Mouse (Mus musculus): ENCODE results near the gene Creb3l4.
"Not testable (repeated sequence)": the region's sequence is repeated elsewhere in the genome, so short reads cannot be mapped to it uniquely, and the experiment has no call there.

The Creb3l4 gene

DNA sequence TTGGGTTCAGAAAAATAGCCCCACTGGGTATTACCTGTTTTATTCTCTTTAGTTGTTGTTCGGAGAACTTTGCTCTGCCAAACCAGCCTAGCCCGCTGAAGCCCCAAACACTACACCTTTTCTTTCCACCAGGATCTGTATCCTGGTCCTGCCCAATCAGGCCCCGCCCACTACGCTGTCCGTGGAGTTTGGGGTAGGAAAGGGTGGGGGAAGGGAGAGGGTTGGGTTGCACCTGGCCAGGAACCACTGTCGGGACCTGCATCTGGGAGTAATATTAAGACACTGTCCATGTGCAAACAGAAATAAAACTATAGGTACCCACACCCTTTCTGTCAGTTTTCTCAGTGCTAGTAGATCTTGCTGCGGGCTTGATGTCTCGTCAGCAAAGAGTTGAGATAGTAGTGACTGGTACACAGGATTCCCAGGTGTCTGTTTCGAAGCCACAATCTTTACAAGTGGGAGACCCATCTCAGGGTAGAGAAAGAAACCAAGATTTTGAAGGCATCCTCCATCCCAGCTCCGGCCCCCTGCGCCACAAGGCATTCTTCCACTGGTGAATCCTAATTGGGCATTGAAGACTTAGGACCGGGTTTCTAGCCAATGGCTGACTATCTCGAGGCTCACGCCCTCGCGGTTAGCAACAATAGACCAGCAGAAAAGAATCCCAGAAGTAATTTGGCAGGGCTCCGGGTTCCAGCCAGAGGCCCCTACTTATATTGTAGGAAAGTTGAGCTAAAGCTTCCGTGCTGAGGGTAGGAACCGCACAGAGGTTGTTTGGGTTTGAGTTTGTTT, at the start of gene Creb3l4:
TSS of gene Creb3l4 (minus strand) at position 529 of the 792 bp plus-strand sequence.
- peak; percentile 84 for DNase-seq (ENCODE audit: inconsistent ontology term)

- peak; percentile 99 for DNase-seq (ENCODE audit: inconsistent ontology term)
These were observed 49.3 kb upstream of the Creb3l4 start, which contains the start of gene Gatad2b for GRCm38 (mm10) chr3:90292345-90293275. TSS of gene Gatad2b (plus strand) at chr3:90293178.

GRCm38 (mm10) chr3:90291982-90292344, 48.7 kb upstream of the Creb3l4 start:
- DNase-seq (ENCODE audit: inconsistent ontology term): no peak

- DNase-seq (ENCODE audit: inconsistent ontology term): no peak
These were observed 47.3 kb upstream of the Creb3l4 start for GRCm38 (mm10) chr3:90290602-90291001.

DNA sequence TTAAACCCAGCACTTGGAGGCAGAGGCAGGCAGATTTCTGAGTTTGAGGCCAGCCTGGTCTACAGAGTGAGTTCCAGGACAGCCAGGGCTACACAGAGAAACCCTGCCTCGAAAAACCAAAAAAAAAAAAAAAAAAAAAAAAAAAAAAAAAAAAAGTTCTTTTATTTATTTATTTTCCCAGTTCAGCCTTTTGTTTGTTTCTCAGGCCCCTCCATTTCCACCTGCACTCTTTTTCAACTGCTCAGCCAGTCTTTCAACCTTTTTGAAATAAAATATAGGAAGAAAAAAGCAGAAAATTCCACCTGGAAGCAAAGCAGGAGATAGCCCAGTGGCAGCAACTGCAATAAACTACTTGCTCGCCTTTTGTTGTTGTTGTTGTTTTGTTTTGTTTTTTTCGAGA, 46.1 kb upstream of the Creb3l4 start:
- not testable (repeated sequence) for DNase-seq (ENCODE audit: inconsistent ontology term)

GRCm38 (mm10) chr3:90284150-90284549, 40.8 kb upstream of the Creb3l4 start:
- DNase-seq (ENCODE audit: inconsistent ontology term): no peak

- no peak for DNase-seq (ENCODE audit: inconsistent ontology term)
These were observed 37.4 kb upstream of the Creb3l4 start for GRCm38 (mm10) chr3:90280708-90281107.

- no peak for DNase-seq (ENCODE audit: inconsistent ontology term)
These were observed 36.4 kb upstream of the Creb3l4 start for GRCm38 (mm10) chr3:90279743-90280142.

- no peak for DNase-seq (ENCODE audit: inconsistent ontology term)
These were observed 35.9 kb upstream of the Creb3l4 start for GRCm38 (mm10) chr3:90279216-90279615.

DNA sequence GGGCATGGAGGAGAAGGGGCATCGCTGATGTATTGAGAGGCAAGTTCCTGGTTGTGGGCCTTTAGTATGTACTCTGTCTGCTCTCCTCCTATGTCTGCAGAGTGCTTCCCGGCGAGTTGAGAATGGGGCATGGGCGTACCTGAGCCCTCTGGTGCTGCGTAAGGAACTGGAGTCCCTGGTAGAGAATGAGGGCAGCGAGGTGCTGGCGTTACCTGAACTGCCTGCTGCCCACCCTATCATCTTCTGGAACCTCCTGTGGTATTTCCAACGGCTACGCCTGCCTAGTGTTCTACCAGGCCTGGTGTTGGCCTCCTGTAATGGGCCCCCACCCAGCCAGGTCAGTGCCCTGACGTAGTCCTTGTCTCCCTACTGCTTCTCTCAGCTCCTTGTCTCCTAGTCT, 34.9 kb upstream of the Creb3l4 start:
- DNase-seq (ENCODE audit: inconsistent ontology term): no peak

GRCm38 (mm10) chr3:90277793-90278192, 34.5 kb upstream of the Creb3l4 start:
- DNase-seq (ENCODE audit: inconsistent ontology term): no peak

GRCm38 (mm10) chr3:90276858-90277257, 33.5 kb upstream of the Creb3l4 start:
- DNase-seq (ENCODE audit: inconsistent ontology term): no peak

GRCm38 (mm10) chr3:90275286-90275685, 32.0 kb upstream of the Creb3l4 start:
- no peak for DNase-seq (ENCODE audit: inconsistent ontology term)

GRCm38 (mm10) chr3:90273855-90274254, 30.5 kb upstream of the Creb3l4 start:
- no peak for DNase-seq (ENCODE audit: inconsistent ontology term)

DNA sequence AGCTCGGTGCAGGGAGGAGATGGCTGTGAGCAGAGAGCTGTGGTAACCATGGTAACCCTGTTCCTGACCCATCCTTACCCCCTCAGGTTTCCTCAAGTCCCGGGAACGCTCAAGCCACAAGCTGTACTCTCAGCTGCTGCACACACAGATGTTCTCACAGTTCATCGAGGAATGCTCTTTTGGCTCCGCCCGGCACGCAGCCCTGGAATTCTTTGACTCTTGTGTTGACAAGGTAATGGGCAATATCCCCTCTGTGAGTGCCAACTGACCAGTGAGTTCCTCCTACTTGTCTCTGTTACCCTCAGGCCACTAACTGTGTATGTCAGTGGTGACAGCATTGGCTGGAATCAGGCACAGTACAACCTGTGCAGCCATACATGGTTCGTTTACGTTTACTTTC, 28.9 kb upstream of the Creb3l4 start:
- DNase-seq (ENCODE audit: inconsistent ontology term): no peak

- no peak for DNase-seq (ENCODE audit: inconsistent ontology term)
These were observed 27.5 kb upstream of the Creb3l4 start for GRCm38 (mm10) chr3:90270784-90271183.

DNA sequence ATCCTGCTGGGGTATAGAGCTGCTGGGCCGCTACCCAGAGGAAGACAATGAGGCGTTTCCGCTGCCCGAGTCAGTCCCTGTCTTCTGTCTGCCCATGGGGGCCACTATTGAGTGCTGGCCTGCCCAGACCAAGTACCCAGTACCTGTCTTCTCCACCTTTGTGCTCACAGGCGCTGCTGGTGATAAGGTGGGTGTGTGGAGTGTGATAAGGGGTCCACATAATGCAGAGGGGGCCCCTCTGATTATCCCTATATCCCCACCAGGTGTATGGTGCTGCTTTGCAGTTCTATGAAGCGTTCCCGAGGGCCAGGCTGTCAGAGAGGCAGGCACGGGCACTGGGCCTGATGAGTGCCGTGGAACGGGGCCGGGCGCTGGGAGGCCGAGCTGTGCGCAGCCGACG, 25.7 kb upstream of the Creb3l4 start:
- no peak for DNase-seq (ENCODE audit: inconsistent ontology term)

- no peak for DNase-seq (ENCODE audit: inconsistent ontology term)
These were observed 24.9 kb upstream of the Creb3l4 start for GRCm38 (mm10) chr3:90268190-90268589.

DNA sequence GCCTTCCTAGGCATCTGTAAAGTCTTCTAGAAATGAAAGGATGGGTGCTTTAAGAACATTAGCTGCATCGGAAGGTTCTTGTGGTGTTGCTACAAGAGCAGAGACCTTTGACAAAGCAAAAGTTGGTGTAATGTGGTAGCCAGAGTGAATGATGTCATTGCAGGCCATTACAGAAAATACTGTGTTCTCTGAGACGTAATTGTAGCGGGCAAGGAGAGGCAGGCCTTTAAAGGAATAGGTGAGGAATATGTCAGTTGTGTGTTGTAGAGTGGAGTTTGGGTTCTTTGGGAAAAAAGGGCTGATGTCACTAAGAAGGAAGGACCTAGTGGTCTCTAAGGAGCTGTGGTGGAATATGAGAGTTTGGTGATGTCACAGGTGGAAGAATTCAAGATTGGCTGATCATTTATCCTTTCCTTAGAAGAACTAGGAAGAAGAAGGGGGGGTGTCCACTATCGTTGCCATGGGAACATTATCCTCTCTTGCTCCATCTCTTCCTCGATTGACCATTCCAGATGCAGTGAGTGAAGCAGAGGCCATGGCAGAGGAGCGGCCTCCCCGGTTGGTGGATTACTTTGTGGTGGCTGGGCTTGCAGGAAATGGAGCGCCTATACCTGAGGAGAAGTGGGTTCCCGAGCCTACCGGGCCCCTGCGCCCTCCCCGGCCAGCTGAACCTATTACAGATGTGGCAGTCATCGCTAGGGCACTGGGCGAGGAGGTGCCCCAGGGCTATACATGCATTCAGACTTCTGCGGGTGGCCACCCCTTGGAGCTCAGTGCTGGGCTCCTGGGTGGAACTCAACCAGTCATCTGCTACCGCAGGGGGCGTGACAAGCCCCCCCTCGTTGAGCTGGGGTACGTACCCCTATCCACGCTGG, 23.8 kb upstream of the Creb3l4 start:
- DNase-seq (ENCODE audit: inconsistent ontology term): no peak

GRCm38 (mm10) chr3:90265932-90266741, 22.8 kb upstream of the Creb3l4 start:
- DNase-seq (ENCODE audit: inconsistent ontology term): no peak

Measured in Muller cell, postnatal 12 days (primary cell).